Mouse (Mus musculus) forebrain, embryonic 11.5 days (tissue): ENCODE data around the gene Mvp. TPM values are rescaled to one million over a fixed set of nuclear protein-coding genes. Genes with fewer than 3 reads are reported as not detected.

ENCODE experiments used
- ATAC-seq: fragments of 200-750 bp; cut with Nextera tagmentation; replicated peaks from 2 replicates; pipeline ENCODE4 v1.8.0; 2017; ENCODE audit warnings: moderate TSS enrichment; ENCODE audit not compliant: low FRiP score
- DNase-seq: peaks from one replicate; pipeline ENCODE4 v3.0.0-alpha.2; 2017; ENCODE audit warnings: low spot score
- H3K27ac ChIP-seq: fragments of 300-500 bp; sonication (generic); 2 replicates; pipeline ENCODE4 v1.5.1; 2014; ENCODE audit warnings: low read depth, low read length
- H3K27me3 ChIP-seq: fragments of 300-500 bp; sonication (generic); 2 replicates; pipeline ENCODE4 v1.6.1; 2014; ENCODE audit warnings: mild to moderate bottlenecking, low read length, mixed read lengths; ENCODE audit not compliant: control insufficient read depth, insufficient read depth
- H3K36me3 ChIP-seq: fragments of 300-500 bp; sonication (generic); 2 replicates; pipeline ENCODE4 v1.6.1; 2014; ENCODE audit warnings: mild to moderate bottlenecking, low read length, moderate library complexity, mixed read lengths; ENCODE audit not compliant: control insufficient read depth, insufficient read depth
- H3K4me1 ChIP-seq: fragments of 300-500 bp; sonication (generic); replicated peaks from 2 replicates; pipeline ENCODE4 v1.6.1; 2014; ENCODE audit warnings: low read length, mixed read lengths; ENCODE audit not compliant: control insufficient read depth, insufficient read depth
- H3K4me2 ChIP-seq: fragments of 300-500 bp; sonication (generic); 2 replicates; pipeline ENCODE4 v1.6.1; 2014; ENCODE audit warnings: low read depth, mild to moderate bottlenecking, low read length, moderate library complexity, mixed read lengths; ENCODE audit not compliant: severe bottlenecking
- H3K4me3 ChIP-seq: fragments of 300-500 bp; sonication (generic); 2 replicates; pipeline ENCODE4 v1.5.1; 2014; ENCODE audit warnings: low read depth, low read length
- H3K9ac ChIP-seq: fragments of 300-500 bp; sonication (generic); 2 replicates; pipeline ENCODE4 v1.6.1; 2014; ENCODE audit warnings: low read length
- H3K9me3 ChIP-seq: fragments of 300-500 bp; sonication (generic); 2 replicates; pipeline ENCODE4 v1.6.1; 2016; ENCODE audit warnings: low read length, mixed read lengths; ENCODE audit not compliant: control insufficient read depth
- WGBS: fragments of 180-500 bp; shearing (Covaris S2); extraction: QIAGEN DNeasy Blood & Tissue Kit; methylation state at CpG from one replicate; pipeline ENCODE4 v1.1.7; 2014; 5-methylcytosine and 5-hydroxymethylcytosine counted together
- polyA plus RNA-seq: library from polyadenylated mRNA; unstranded; fragments of >200 nt; fragmentation: Nextera tagmentation; extraction: Ambion mirVana; gene quantifications from 2 replicates; pipeline ENCODE4 v1.2.1, GENCODE M21; 2014

Gene Mvp
- polyA plus RNA-seq, 1 experiment from 2014 or later = 3.9 TPM

- Histone ChIP-seq H3K4me3 (no peak overlapping the region), H3K27ac (no peak overlapping the region)
These were observed 61.8 kb downstream of the Mvp start for GRCm38 (mm10) chr7:126952646-126953045.

GRCm38 (mm10) chr7:126951741-126952140, 62.7 kb downstream of the Mvp start:
- no peak overlapping the region for H3K27ac ChIP-seq
- H3K4me1 ChIP-seq = peaks cover 7% of the 10 kb centered on the region; the same call in 1 of the 2 replicates
- no peaks in the 10 kb centered on the region for H3K9me3 ChIP-seq
- no peak for DNase-seq
- H3K4me2 ChIP-seq = peak overlapping the region; percentile 26; the same call in 1 of the 2 replicates
- ATAC-seq = no peak
- no peaks in the 10 kb centered on the region for H3K36me3 ChIP-seq
- H3K4me3 ChIP-seq = peak overlapping the region; percentile 3; the same call in 1 of the 2 replicates
- no peak overlapping the region for H3K9ac ChIP-seq
- WGBS = 18% methylated on average over 4 of the region's 4 CpGs
- H3K27me3 ChIP-seq = peaks cover 20% of the 10 kb centered on the region

More at GRCm38 (mm10) chr7:126952646-126953045, 61.8 kb downstream of the Mvp start:
- no peak for ATAC-seq
- Histone ChIP-seq H3K27me3 (peaks cover 20% of the 10 kb centered on the region), H3K9me3 (no peaks in the 10 kb centered on the region), H3K4me1 (peaks cover 7% of the 10 kb centered on the region; the same call in 1 of the 2 replicates), H3K4me2 (no peak overlapping the region), H3K9ac (no peak overlapping the region), H3K36me3 (no peaks in the 10 kb centered on the region)
- DNase-seq = no peak
- WGBS = 3% methylated on average over 8 of the region's 8 CpGs

GRCm38 (mm10) chr7:126950647-126951615, 63.5 kb downstream of the Mvp start:
- H3K9ac ChIP-seq = peak overlapping the region; percentile 16; the same call in 1 of the 2 replicates
- ATAC-seq (no peak), DNase-seq (no peak)
- H3K9me3 ChIP-seq = no peaks in the 10 kb centered on the region
- H3K27me3 ChIP-seq = peaks cover 20% of the 10 kb centered on the region
- H3K4me1 ChIP-seq = peaks cover 7% of the 10 kb centered on the region; the same call in 1 of the 2 replicates
- H3K4me3 ChIP-seq = peak overlapping the region; percentile 38
- H3K4me2 ChIP-seq = peak overlapping the region; percentile 92
- no peak overlapping the region for H3K27ac ChIP-seq
- WGBS = 3% methylated on average over 26 of the region's 26 CpGs
- no peaks in the 10 kb centered on the region for H3K36me3 ChIP-seq

DNA sequence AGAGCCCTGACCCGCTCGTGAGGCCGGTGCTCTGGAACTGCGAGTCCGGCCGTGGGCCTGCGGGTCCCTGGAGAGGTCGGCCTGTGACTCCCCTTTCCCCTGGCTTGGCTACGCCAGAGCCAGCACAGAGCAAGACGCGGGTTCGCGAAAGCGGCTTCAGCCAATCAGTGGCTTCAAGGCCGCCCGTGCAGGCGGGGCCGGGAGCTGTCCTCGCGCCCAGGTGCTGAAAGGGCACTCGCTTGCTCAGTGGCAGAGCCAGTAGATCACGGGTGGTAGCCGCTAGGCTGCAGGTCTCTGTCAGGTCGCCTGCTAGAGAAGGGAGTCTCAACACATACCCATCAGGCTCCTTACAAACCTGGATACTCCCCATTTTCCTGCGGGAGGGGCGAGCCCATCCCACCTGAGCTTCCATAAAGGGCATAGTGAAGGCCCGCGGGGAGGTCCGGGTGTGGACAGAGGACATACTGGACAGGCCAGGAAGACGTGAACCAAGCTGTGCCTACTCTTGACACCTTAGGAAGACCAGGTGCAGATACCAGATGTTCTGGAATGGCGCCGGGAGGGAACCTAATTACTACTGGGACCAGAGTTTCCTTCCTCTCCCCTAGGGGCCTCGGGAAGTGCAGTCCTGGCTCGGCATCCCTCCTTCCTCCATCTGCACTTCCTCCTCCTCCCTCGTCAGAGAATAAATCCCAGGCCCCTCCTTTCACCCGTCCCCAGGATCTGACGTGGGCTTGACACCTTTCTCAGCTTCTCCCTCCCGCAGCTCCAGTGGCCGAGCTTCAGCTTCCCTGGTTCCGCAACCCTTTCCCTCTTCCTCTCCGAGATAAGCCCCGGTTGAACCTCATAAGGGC, 64.4 kb downstream of the Mvp start, which contains the start of gene Sez6l2:
Gene Sez6l2, plus strand, starts transcription at position 771 of the 854 bp plus-strand sequence.
- peak within 1 kb of the TSS; percentile 38 for H3K4me3 ChIP-seq
- peaks cover 20% of the 10 kb centered on the region for H3K27me3 ChIP-seq
- H3K27ac ChIP-seq = 0 out of 2 replicates have a peak within 1 kb of the TSS, but pooled peaks have one; percentile 0
- peaks cover 7% of the 10 kb centered on the region; the same call in 1 of the 2 replicates for H3K4me1 ChIP-seq
- WGBS = under 1% methylated on average over 42 of the region's 42 CpGs
- peak within 1 kb of the TSS; percentile 44 for H3K9ac ChIP-seq
- H3K9me3 ChIP-seq = no peaks in the 10 kb centered on the region
- peak within 1 kb of the TSS; percentile 92 for H3K4me2 ChIP-seq
- DNase-seq = peak; percentile 95
- peaks cover 2% of the 10 kb centered on the region; the same call in 1 of the 2 replicates for H3K36me3 ChIP-seq
- peak; percentile 90 for ATAC-seq

GRCm38 (mm10) chr7:126949403-126949792, 65.0 kb downstream of the Mvp start, which contains the start of gene Asphd1:
Gene Asphd1, minus strand, starts transcription at chr7:126949582.
- 0% methylated on average over 21 of the region's 21 CpGs for WGBS

GRCm38 (mm10) chr7:126948626-126949025, 65.8 kb downstream of the Mvp start:
- H3K9ac ChIP-seq = no peak overlapping the region
- 83% methylated on average over 10 of the region's 10 CpGs for WGBS
- H3K4me2 ChIP-seq = no peak overlapping the region
- H3K36me3 ChIP-seq = peaks cover 3% of the 10 kb centered on the region; the same call in 1 of the 2 replicates
- peaks cover 7% of the 10 kb centered on the region; the same call in 1 of the 2 replicates for H3K4me1 ChIP-seq
- H3K27ac ChIP-seq = no peak overlapping the region
- no peak overlapping the region for H3K4me3 ChIP-seq
- H3K27me3 ChIP-seq = peaks cover 20% of the 10 kb centered on the region
- H3K9me3 ChIP-seq = no peaks in the 10 kb centered on the region
- no peak for DNase-seq
- ATAC-seq = no peak

More at GRCm38 (mm10) chr7:126949403-126949792, 65.0 kb downstream of the Mvp start, which contains the start of gene Asphd1:
- peak within 1 kb of the TSS; percentile 38 for H3K4me3 ChIP-seq
- H3K27ac ChIP-seq = 0 out of 2 replicates have a peak within 1 kb of the TSS, but pooled peaks have one; percentile 0
- peaks cover 3% of the 10 kb centered on the region; the same call in 1 of the 2 replicates for H3K36me3 ChIP-seq
- H3K4me2 ChIP-seq = peak within 1 kb of the TSS; percentile 92
- no peaks in the 10 kb centered on the region for H3K9me3 ChIP-seq
- DNase-seq (no peak), ATAC-seq (peak; percentile 69)
- H3K27me3 ChIP-seq = peaks cover 20% of the 10 kb centered on the region
- peaks cover 7% of the 10 kb centered on the region; the same call in 1 of the 2 replicates for H3K4me1 ChIP-seq
- H3K9ac ChIP-seq = peak within 1 kb of the TSS; percentile 44

GRCm38 (mm10) chr7:126946530-126946929, 67.9 kb downstream of the Mvp start:
- Histone ChIP-seq H3K4me2 (no peak overlapping the region), H3K9me3 (no peaks in the 10 kb centered on the region), H3K4me1 (peaks cover 3% of the 10 kb centered on the region; the same call in 1 of the 2 replicates), H3K4me3 (no peak overlapping the region), H3K27ac (no peak overlapping the region), H3K9ac (no peak overlapping the region), H3K36me3 (peaks cover 3% of the 10 kb centered on the region; the same call in 1 of the 2 replicates), H3K27me3 (peaks cover 15% of the 10 kb centered on the region)
- DNase-seq (no peak), ATAC-seq (no peak)
- WGBS = 37% methylated on average over 3 of the region's 3 CpGs

GRCm38 (mm10) chr7:126941801-126942200, 72.6 kb downstream of the Mvp start:
- Histone ChIP-seq H3K9ac (no peak overlapping the region), H3K27me3 (no peaks in the 10 kb centered on the region), H3K4me1 (no peaks in the 10 kb centered on the region), H3K9me3 (no peaks in the 10 kb centered on the region), H3K4me2 (no peak overlapping the region), H3K27ac (no peak overlapping the region), H3K4me3 (no peak overlapping the region), H3K36me3 (peaks cover 6% of the 10 kb centered on the region; the same call in 1 of the 2 replicates)
- 78% methylated on average over 5 of the region's 5 CpGs for WGBS
- ATAC-seq (no peak), DNase-seq (no peak)
